Mouse (Mus musculus) olfactory bulb, adult 2 months (tissue): ENCODE measurements at regions not wholly inside any gene's neighbourhood (a gene's known extent, or its start where the extent isn't known, plus 50 kb on each side); places are given as distances from the start of the nearest gene placed in this dataset.

ENCODE experiments used
- CTCF ChIP-seq: fragments of 200-500 bp; IDR thresholded peaks from 2 replicates; pipeline ENCODE4 v1.5.1; 2012; ENCODE audit warnings: low read depth, mild to moderate bottlenecking, low read length, moderate library complexity; ENCODE audit not compliant: insufficient read depth
- POLR2A ChIP-seq: fragments of 200-500 bp; IDR thresholded peaks from 2 replicates; pipeline ENCODE4 v1.6.1; 2012; ENCODE audit warnings: mild to moderate bottlenecking, low read depth, low read length, moderate library complexity; ENCODE audit not compliant: insufficient read depth

GRCm38 (mm10) chr4:33585821-33586220, 275.7 kb downstream of the Rngtt start:
- TF ChIP-seq CTCF, result no peak
- no peak for TF ChIP-seq POLR2A
